Mouse (Mus musculus): Measurements from ENCODE around the gene Slc33a1. TPM values are rescaled to one million over a fixed set of nuclear protein-coding genes. Genes with fewer than 3 reads are reported as not detected.

Slc33a1 gene
- polyA plus RNA-seq, 1 experiment from 2014 or later: 12.2 TPM

GRCm38 (mm10) chr3:63899309-63899695 is 65.3 kb downstream of the Slc33a1 start, which contains the start of gene Plch1:
Plch1 (minus strand) TSS chr3:63899472.
- no peak within 1 kb of the TSS for H3K27ac ChIP-seq (ENCODE audit: low read depth)
- H3K9ac ChIP-seq (replicated peaks): peak within 1 kb of the TSS; percentile 23; the same call in 1 of the 2 replicates
- peak; percentile 39 for DNase-seq
- no peaks in the 10 kb centered on the region for H3K36me3 ChIP-seq (replicated peaks; ENCODE audit: insufficient read depth, low read length)
- peak within 1 kb of the TSS; percentile 94 for H3K4me2 ChIP-seq (ENCODE audit: low read depth, low read length)
- TF ChIP-seq EP300 (IDR thresholded peaks at IDR 0.05; ENCODE audit: low read depth): no peak
- TF ChIP-seq CTCF (IDR thresholded peaks at IDR 0.05; ENCODE audit: low read depth): no peak
- H3K27me3 ChIP-seq (ENCODE audit: insufficient read depth, low read length): peaks cover 9% of the 10 kb centered on the region
- peak; percentile 75 for ATAC-seq
- H3K4me1 ChIP-seq (ENCODE audit: insufficient read depth): peaks cover 6% of the 10 kb centered on the region
- no peaks in the 10 kb centered on the region for H3K9me3 ChIP-seq (ENCODE audit: low read length)
- WGBS (ENCODE audit: insufficient replicate concordance): under 1% methylated on average over 12 of the region's 12 CpGs
- H3K4me3 ChIP-seq (ENCODE audit: low read depth, low read length): peak within 1 kb of the TSS; percentile 54

- no peak overlapping the region for H3K27ac ChIP-seq (ENCODE audit: low read depth)
- ATAC-seq (peak; percentile 74), DNase-seq (peak; percentile 68)
- TF ChIP-seq CTCF (IDR thresholded peaks at IDR 0.05; ENCODE audit: low read depth): no peak
- no peak for TF ChIP-seq EP300 (IDR thresholded peaks at IDR 0.05; ENCODE audit: low read depth)
- peak overlapping the region; percentile 54 for H3K4me3 ChIP-seq (ENCODE audit: low read depth, low read length)
- no peaks in the 10 kb centered on the region for H3K9me3 ChIP-seq (ENCODE audit: low read length)
- peak overlapping the region; percentile 94 for H3K4me2 ChIP-seq (ENCODE audit: low read depth, low read length)
- H3K9ac ChIP-seq (replicated peaks): peak overlapping the region; percentile 23; the same call in 1 of the 2 replicates
- H3K27me3 ChIP-seq (ENCODE audit: insufficient read depth, low read length): peaks cover 9% of the 10 kb centered on the region
- WGBS (ENCODE audit: insufficient replicate concordance): under 1% methylated on average over 41 of the region's 41 CpGs
- H3K36me3 ChIP-seq (replicated peaks; ENCODE audit: insufficient read depth, low read length): no peaks in the 10 kb centered on the region
- peaks cover 6% of the 10 kb centered on the region for H3K4me1 ChIP-seq (ENCODE audit: insufficient read depth)
These were observed 65.8 kb downstream of the Slc33a1 start for GRCm38 (mm10) chr3:63898581-63899308.

- ATAC-seq (no peak), DNase-seq (no peak)
- Histone ChIP-seq H3K27ac (ENCODE audit: low read depth) (no peak overlapping the region), H3K4me3 (ENCODE audit: low read depth, low read length) (no peak overlapping the region), H3K4me1 (ENCODE audit: insufficient read depth) (peaks cover 6% of the 10 kb centered on the region), H3K9ac (replicated peaks) (no peak overlapping the region), H3K9me3 (ENCODE audit: low read length) (no peaks in the 10 kb centered on the region), H3K4me2 (ENCODE audit: low read depth, low read length) (no peak overlapping the region), H3K27me3 (ENCODE audit: insufficient read depth, low read length) (peaks cover 9% of the 10 kb centered on the region), H3K36me3 (replicated peaks; ENCODE audit: insufficient read depth, low read length) (no peaks in the 10 kb centered on the region)
- WGBS (ENCODE audit: insufficient replicate concordance): 28% methylated on average over 1 of the region's 1 CpGs
- TF ChIP-seq EP300 (IDR thresholded peaks at IDR 0.05; ENCODE audit: low read depth): no peak
- no peak for TF ChIP-seq CTCF (IDR thresholded peaks at IDR 0.05; ENCODE audit: low read depth)
These were observed 67.4 kb downstream of the Slc33a1 start for GRCm38 (mm10) chr3:63897177-63897576.

- Histone ChIP-seq H3K27me3 (ENCODE audit: insufficient read depth, low read length) (peaks cover 9% of the 10 kb centered on the region), H3K9ac (replicated peaks) (no peak overlapping the region), H3K9me3 (ENCODE audit: low read length) (no peaks in the 10 kb centered on the region), H3K36me3 (replicated peaks; ENCODE audit: insufficient read depth, low read length) (no peaks in the 10 kb centered on the region), H3K4me2 (ENCODE audit: low read depth, low read length) (no peak overlapping the region), H3K4me3 (ENCODE audit: low read depth, low read length) (no peak overlapping the region), H3K27ac (ENCODE audit: low read depth) (no peak overlapping the region), H3K4me1 (ENCODE audit: insufficient read depth) (peaks cover 6% of the 10 kb centered on the region)
- 81% methylated on average over 4 of the region's 4 CpGs for WGBS (ENCODE audit: insufficient replicate concordance)
- DNase-seq (no peak), ATAC-seq (no peak)
- TF ChIP-seq EP300 (IDR thresholded peaks at IDR 0.05; ENCODE audit: low read depth): no peak
- TF ChIP-seq CTCF (IDR thresholded peaks at IDR 0.05; ENCODE audit: low read depth): no peak
These were observed 68.3 kb downstream of the Slc33a1 start for GRCm38 (mm10) chr3:63896303-63896702.

DNA sequence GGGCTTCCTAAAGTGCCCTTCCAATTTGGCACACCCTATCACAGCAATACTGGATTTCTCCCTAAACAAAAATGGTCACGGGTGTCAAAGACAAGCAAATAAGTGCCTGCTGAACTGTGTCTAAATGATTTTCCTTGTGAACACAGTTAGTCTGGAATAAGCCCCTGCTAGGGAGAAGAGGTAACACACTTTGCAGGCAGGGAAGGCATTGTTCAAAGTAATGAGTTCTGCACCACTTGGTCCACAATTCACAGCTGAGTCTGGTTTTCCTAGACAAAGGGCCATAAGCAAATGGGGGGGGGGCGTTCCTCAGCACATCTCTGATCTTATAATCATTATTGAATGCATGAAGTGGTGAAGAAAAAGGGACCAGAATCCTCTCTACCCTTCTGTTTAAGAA is 68.8 kb downstream of the Slc33a1 start:
- no peak overlapping the region for H3K27ac ChIP-seq (ENCODE audit: low read depth)
- TF ChIP-seq EP300 (IDR thresholded peaks at IDR 0.05; ENCODE audit: low read depth) (no peak), CTCF (IDR thresholded peaks at IDR 0.05; ENCODE audit: low read depth) (no peak)
- DNase-seq (no peak), ATAC-seq (no peak)
- no peak overlapping the region for H3K4me3 ChIP-seq (ENCODE audit: low read depth, low read length)
- no peak overlapping the region for H3K9ac ChIP-seq (replicated peaks)
- H3K9me3 ChIP-seq (ENCODE audit: low read length): no peaks in the 10 kb centered on the region
- peaks cover 9% of the 10 kb centered on the region for H3K27me3 ChIP-seq (ENCODE audit: insufficient read depth, low read length)
- no peak overlapping the region for H3K4me2 ChIP-seq (ENCODE audit: low read depth, low read length)
- no peaks in the 10 kb centered on the region for H3K36me3 ChIP-seq (replicated peaks; ENCODE audit: insufficient read depth, low read length)
- WGBS (ENCODE audit: insufficient replicate concordance): 65% methylated on average over 2 of the region's 2 CpGs
- H3K4me1 ChIP-seq (ENCODE audit: insufficient read depth): peaks cover 6% of the 10 kb centered on the region

- DNase-seq (no peak), ATAC-seq (no peak)
- H3K27ac ChIP-seq (ENCODE audit: low read depth): no peak overlapping the region
- H3K27me3 ChIP-seq (ENCODE audit: insufficient read depth, low read length): peaks cover under 1% of the 10 kb centered on the region
- 14% methylated on average over 7 of the region's 7 CpGs for WGBS (ENCODE audit: insufficient replicate concordance)
- H3K9me3 ChIP-seq (ENCODE audit: low read length): no peaks in the 10 kb centered on the region
- TF ChIP-seq CTCF (IDR thresholded peaks at IDR 0.05; ENCODE audit: low read depth) (no peak), EP300 (IDR thresholded peaks at IDR 0.05; ENCODE audit: low read depth) (no peak)
- H3K9ac ChIP-seq (replicated peaks): no peak overlapping the region
- H3K36me3 ChIP-seq (replicated peaks; ENCODE audit: insufficient read depth, low read length): no peaks in the 10 kb centered on the region
- H3K4me1 ChIP-seq (ENCODE audit: insufficient read depth): peaks cover 2% of the 10 kb centered on the region; the same call in 1 of the 2 replicates
- H3K4me3 ChIP-seq (ENCODE audit: low read depth, low read length): no peak overlapping the region
- peak overlapping the region; percentile 38; the same call in 1 of the 2 replicates for H3K4me2 ChIP-seq (ENCODE audit: low read depth, low read length)
These were observed 70.9 kb downstream of the Slc33a1 start for GRCm38 (mm10) chr3:63893677-63894076.
